Mouse (Mus musculus) limb, embryonic 13.5 days (tissue): ENCODE measurements around the gene Plp1. TPM values are rescaled to one million over a fixed set of nuclear protein-coding genes. Genes with fewer than 3 reads are reported as not detected.
A peak's percentile ranks its signal among the peaks of the same experiment; 100 is the strongest.

Source experiments
- ATAC-seq: fragments of 200-750 bp; cut with Nextera tagmentation; 2 replicates; pipeline ENCODE4 v1.8.0; 2017; ENCODE audit warnings: low read depth, moderate number of reproducible peaks, moderate TSS enrichment; ENCODE audit not compliant: low FRiP score
- H3K27ac ChIP-seq: fragments of 300-500 bp; sonication (generic); 2 replicates; pipeline ENCODE4 v1.5.1; 2015; ENCODE audit warnings: inconsistent platforms, mild to moderate bottlenecking, moderate library complexity
- H3K27me3 ChIP-seq: fragments of 300-500 bp; sonication (generic); 2 replicates; pipeline ENCODE4 v1.6.1; 2015; ENCODE audit warnings: mild to moderate bottlenecking, inconsistent platforms
- H3K36me3 ChIP-seq: fragments of 300-500 bp; sonication (generic); 2 replicates; pipeline ENCODE4 v1.6.1; 2015; ENCODE audit warnings: inconsistent platforms, mild to moderate bottlenecking, moderate library complexity
- H3K4me1 ChIP-seq: fragments of 300-500 bp; sonication (generic); 2 replicates; pipeline ENCODE4 v1.6.1; 2015; ENCODE audit warnings: inconsistent platforms
- H3K4me2 ChIP-seq: fragments of 300-500 bp; sonication (generic); replicated peaks from 2 replicates; pipeline ENCODE4 v1.6.1; 2015; ENCODE audit warnings: inconsistent platforms, mild to moderate bottlenecking, moderate library complexity
- H3K4me3 ChIP-seq: fragments of 300-500 bp; sonication (generic); 2 replicates; pipeline ENCODE4 v1.5.1; 2015; ENCODE audit warnings: moderate library complexity, mild to moderate bottlenecking, inconsistent platforms
- H3K9ac ChIP-seq: fragments of 300-500 bp; sonication (generic); 2 replicates; pipeline ENCODE4 v1.6.1; 2015; ENCODE audit warnings: mild to moderate bottlenecking, inconsistent platforms
- H3K9me3 ChIP-seq: fragments of 300-500 bp; sonication (generic); 2 replicates; pipeline ENCODE4 v1.6.1; 2016; ENCODE audit warnings: inconsistent platforms
- WGBS: fragments of 180-500 bp; shearing (Covaris S2); methylation state at CpG from one replicate; pipeline ENCODE4 v1.1.7; 2015; 5-methylcytosine and 5-hydroxymethylcytosine counted together
- polyA plus RNA-seq: library from polyadenylated mRNA; unstranded; fragments of >200 nt; fragmentation: Nextera tagmentation; extraction: Ambion mirVana; gene quantifications from 2 replicates; pipeline ENCODE4 v1.2.1, GENCODE M21; 2015

Gene Plp1
- polyA plus RNA-seq, 1 experiment from 2014 or later: 7.3 TPM

- 14% methylated on average over 28 of the region's 36 CpGs for WGBS
- Histone ChIP-seq H3K9ac (peak within 1 kb of the TSS; percentile 50), H3K4me1 (no peaks in the 10 kb centered on the region), H3K9me3 (no peaks in the 10 kb centered on the region), H3K36me3 (no peaks in the 10 kb centered on the region), H3K27ac (no peak within 1 kb of the TSS), H3K27me3 (peaks cover 22% of the 10 kb centered on the region), H3K4me2 (peak within 1 kb of the TSS; percentile 74), H3K4me3 (peak within 1 kb of the TSS; percentile 49)
- ATAC-seq: peak; percentile 71
Observed at GRCm38 (mm10) chrX:136868061-136869040, 45.9 kb downstream of the Plp1 start, which contains the start of gene Rab9b. Rab9b (minus strand) TSS chrX:136868755.

Other genes starting within 250 kb of the Plp1 start
- 38.8 and 42.0 TPM in 2 replicates for gene Tceal3, start 231.8 kb upstream of the Plp1 start, polyA plus RNA-seq
- 13.8 and 14.9 TPM in 2 replicates for gene Tceal1, start 114.7 kb upstream of the Plp1 start, polyA plus RNA-seq
- 676 and 684 TPM in 2 replicates for gene Morf4l2, start 79.0 kb upstream of the Plp1 start, polyA plus RNA-seq
- gene Glra4, start 42.5 kb upstream of the Plp1 start, polyA plus RNA-seq: 0.10 and 0.20 TPM in 2 replicates
- 0.22 and 0.46 TPM in 2 replicates for gene Rab9b, start 46.1 kb downstream of the Plp1 start, polyA plus RNA-seq
- not detected in 2 replicates for gene H2bfm, start 104.7 kb downstream of the Plp1 start, polyA plus RNA-seq
- gene Tmsb15b2, start 152.8 kb downstream of the Plp1 start, polyA plus RNA-seq: 76.7 and 90.3 TPM in 2 replicates
- gene Tmsb15l, start 154.2 kb downstream of the Plp1 start, polyA plus RNA-seq: 7.3 and 7.8 TPM in 2 replicates
- 34.6 and 37.4 TPM in 2 replicates for gene Tmsb15b1, start 154.2 kb downstream of the Plp1 start, polyA plus RNA-seq
- 34.6 and 37.0 TPM in 2 replicates for gene Zcchc18, start 170.5 kb downstream of the Plp1 start, polyA plus RNA-seq
- gene Slc25a53, start 215.6 kb downstream of the Plp1 start, polyA plus RNA-seq: 12.4 and 14.8 TPM in 2 replicates
- 8.7 and 9.4 TPM in 2 replicates for gene Fam199x, start 226.9 kb downstream of the Plp1 start, polyA plus RNA-seq